Mouse (Mus musculus) forebrain, embryonic 10.5 days (tissue): ENCODE measurements at regions not wholly inside any gene's neighbourhood (a gene's known extent, or its start where the extent isn't known, plus 50 kb on each side); places are given as distances from the start of the nearest gene placed in this dataset.

Experiments used
- DNase-seq: peaks from one replicate; pipeline ENCODE4 v3.0.0-alpha.2; 2017; ENCODE audit warnings: low spot score; ENCODE audit errors: extremely low spot score
- H3K27ac ChIP-seq: fragments of 300-500 bp; sonication (generic); 2 replicates; pipeline ENCODE4 v1.5.1; 2016; ENCODE audit warnings: mild to moderate bottlenecking
- H3K27me3 ChIP-seq: fragments of 300-500 bp; sonication (generic); 2 replicates; pipeline ENCODE4 v1.6.1; 2016; ENCODE audit warnings: mild to moderate bottlenecking; ENCODE audit not compliant: poor library complexity, severe bottlenecking
- H3K36me3 ChIP-seq: fragments of 300-500 bp; sonication (generic); replicated peaks from 2 replicates; pipeline ENCODE4 v1.6.1; 2016; ENCODE audit warnings: mild to moderate bottlenecking, moderate library complexity
- H3K4me1 ChIP-seq: fragments of 300-500 bp; sonication (generic); 2 replicates; pipeline ENCODE4 v1.6.1; 2016
- H3K4me3 ChIP-seq: fragments of 300-500 bp; sonication (generic); 2 replicates; pipeline ENCODE4 v1.5.1; 2016; ENCODE audit warnings: mild to moderate bottlenecking, moderate library complexity
- H3K9me3 ChIP-seq: fragments of 300-500 bp; sonication (generic); 2 replicates; pipeline ENCODE4 v1.6.1; 2016; ENCODE audit warnings: mild to moderate bottlenecking, moderate library complexity
- WGBS: fragments of 180-500 bp; shearing (Covaris S2); methylation state at CpG from one replicate; pipeline ENCODE4 v1.1.7; 2016; 5-methylcytosine and 5-hydroxymethylcytosine counted together

- H3K27me3 ChIP-seq, result no peaks in the 10 kb centered on the region
- DNase-seq, result no peak
- H3K27ac ChIP-seq, result no peak overlapping the region
- no peaks in the 10 kb centered on the region for H3K4me1 ChIP-seq
- H3K4me3 ChIP-seq, result no peak overlapping the region
- WGBS, result 74% methylated on average over 1 of the region's 1 CpGs
- no peaks in the 10 kb centered on the region for H3K9me3 ChIP-seq
- H3K36me3 ChIP-seq, result no peaks in the 10 kb centered on the region
Observed at GRCm38 (mm10) chr2:114797291-114797650, 142.5 kb upstream of the Dph6 start.

GRCm38 (mm10) chr2:114803241-114803640 is 148.5 kb upstream of the Dph6 start:
- H3K27me3 ChIP-seq, result no peaks in the 10 kb centered on the region
- H3K4me3 ChIP-seq, result no peak overlapping the region
- H3K4me1 ChIP-seq, result no peaks in the 10 kb centered on the region
- WGBS, result 90% methylated on average over 3 of the region's 3 CpGs
- no peak overlapping the region for H3K27ac ChIP-seq
- H3K9me3 ChIP-seq, result no peaks in the 10 kb centered on the region
- no peaks in the 10 kb centered on the region for H3K36me3 ChIP-seq
- no peak for DNase-seq

- H3K4me1 ChIP-seq, result no peaks in the 10 kb centered on the region
- no peaks in the 10 kb centered on the region for H3K36me3 ChIP-seq
- 87% methylated on average over 3 of the region's 3 CpGs for WGBS
- no peak overlapping the region for H3K27ac ChIP-seq
- no peaks in the 10 kb centered on the region for H3K27me3 ChIP-seq
- DNase-seq, result no peak
- no peaks in the 10 kb centered on the region for H3K9me3 ChIP-seq
- H3K4me3 ChIP-seq, result no peak overlapping the region
Observed at GRCm38 (mm10) chr2:114803928-114804327, 149.2 kb upstream of the Dph6 start.

- Histone ChIP-seq H3K9me3 (no peaks in the 10 kb centered on the region), H3K4me3 (no peak overlapping the region), H3K4me1 (no peaks in the 10 kb centered on the region), H3K27ac (no peak overlapping the region), H3K27me3 (no peaks in the 10 kb centered on the region), H3K36me3 (no peaks in the 10 kb centered on the region)
- no peak for DNase-seq
- WGBS, result 87% methylated on average over 3 of the region's 3 CpGs
Observed at GRCm38 (mm10) chr2:114805436-114806047, 150.8 kb upstream of the Dph6 start.

GRCm38 (mm10) chr2:114808046-114808445 is 153.3 kb upstream of the Dph6 start:
- H3K4me3 ChIP-seq, result no peak overlapping the region
- H3K27me3 ChIP-seq, result no peaks in the 10 kb centered on the region
- 65% methylated on average over 5 of the region's 5 CpGs for WGBS
- no peaks in the 10 kb centered on the region for H3K36me3 ChIP-seq
- no peaks in the 10 kb centered on the region for H3K9me3 ChIP-seq
- H3K27ac ChIP-seq, result no peak overlapping the region
- H3K4me1 ChIP-seq, result peaks cover 8% of the 10 kb centered on the region
- no peak for DNase-seq

GRCm38 (mm10) chr2:114812141-114812902 is 157.6 kb upstream of the Dph6 start:
- no peak overlapping the region for H3K27ac ChIP-seq
- no peaks in the 10 kb centered on the region for H3K36me3 ChIP-seq
- peaks cover 21% of the 10 kb centered on the region for H3K27me3 ChIP-seq
- DNase-seq, result no peak
- no peak overlapping the region for H3K4me3 ChIP-seq
- no peaks in the 10 kb centered on the region for H3K9me3 ChIP-seq
- peaks cover 17% of the 10 kb centered on the region for H3K4me1 ChIP-seq
- 70% methylated on average over 11 of the region's 11 CpGs for WGBS

GRCm38 (mm10) chr2:114812903-114813290 is 158.1 kb upstream of the Dph6 start:
- DNase-seq, result no peak
- H3K27ac ChIP-seq, result no peak overlapping the region
- H3K4me1 ChIP-seq, result peaks cover 17% of the 10 kb centered on the region
- no peaks in the 10 kb centered on the region for H3K9me3 ChIP-seq
- H3K27me3 ChIP-seq, result peaks cover 21% of the 10 kb centered on the region
- no peaks in the 10 kb centered on the region for H3K36me3 ChIP-seq
- no peak overlapping the region for H3K4me3 ChIP-seq
- WGBS, result 21% methylated on average over 3 of the region's 3 CpGs

GRCm38 (mm10) chr2:114822657-114823056 is 167.9 kb upstream of the Dph6 start:
- no peaks in the 10 kb centered on the region for H3K4me1 ChIP-seq
- H3K4me3 ChIP-seq, result no peak overlapping the region
- WGBS, result 82% methylated on average over 3 of the region's 3 CpGs
- no peak overlapping the region for H3K27ac ChIP-seq
- H3K9me3 ChIP-seq, result no peaks in the 10 kb centered on the region
- no peaks in the 10 kb centered on the region for H3K36me3 ChIP-seq
- no peak for DNase-seq
- peaks cover 3% of the 10 kb centered on the region; the same call in 1 of the 2 replicates for H3K27me3 ChIP-seq

- H3K4me1 ChIP-seq, result no peaks in the 10 kb centered on the region
- no peak for DNase-seq
- no peaks in the 10 kb centered on the region for H3K9me3 ChIP-seq
- H3K4me3 ChIP-seq, result no peak overlapping the region
- no peak overlapping the region for H3K27ac ChIP-seq
- H3K27me3 ChIP-seq, result no peaks in the 10 kb centered on the region
- H3K36me3 ChIP-seq, result no peaks in the 10 kb centered on the region
- WGBS, result 71% methylated on average over 6 of the region's 6 CpGs
Observed at GRCm38 (mm10) chr2:114828192-114828591, 173.4 kb upstream of the Dph6 start.

- 67% methylated on average over 2 of the region's 2 CpGs for WGBS
- Histone ChIP-seq H3K4me3 (no peak overlapping the region), H3K27ac (no peak overlapping the region), H3K9me3 (no peaks in the 10 kb centered on the region), H3K4me1 (no peaks in the 10 kb centered on the region), H3K36me3 (no peaks in the 10 kb centered on the region), H3K27me3 (no peaks in the 10 kb centered on the region)
- no peak for DNase-seq
Observed at GRCm38 (mm10) chr2:114835694-114836093, 180.9 kb upstream of the Dph6 start.

- H3K36me3 ChIP-seq, result no peaks in the 10 kb centered on the region
- WGBS, result 70% methylated on average over 9 of the region's 9 CpGs
- no peak overlapping the region for H3K27ac ChIP-seq
- H3K27me3 ChIP-seq, result no peaks in the 10 kb centered on the region
- H3K4me3 ChIP-seq, result no peak overlapping the region
- no peaks in the 10 kb centered on the region for H3K4me1 ChIP-seq
- DNase-seq, result no peak
- no peaks in the 10 kb centered on the region for H3K9me3 ChIP-seq
Observed at GRCm38 (mm10) chr2:114843696-114844388, 189.1 kb upstream of the Dph6 start.

GRCm38 (mm10) chr2:114844389-114844771 is 189.6 kb upstream of the Dph6 start:
- Histone ChIP-seq H3K27ac (no peak overlapping the region), H3K9me3 (no peaks in the 10 kb centered on the region), H3K36me3 (no peaks in the 10 kb centered on the region), H3K4me1 (no peaks in the 10 kb centered on the region), H3K27me3 (no peaks in the 10 kb centered on the region), H3K4me3 (no peak overlapping the region)
- DNase-seq, result no peak
- WGBS, result 92% methylated on average over 3 of the region's 3 CpGs

GRCm38 (mm10) chr2:114848439-114848838 is 193.7 kb upstream of the Dph6 start:
- Histone ChIP-seq H3K27ac (no peak overlapping the region), H3K4me1 (peaks cover under 1% of the 10 kb centered on the region; the same call in 1 of the 2 replicates), H3K4me3 (no peak overlapping the region), H3K36me3 (no peaks in the 10 kb centered on the region), H3K9me3 (no peaks in the 10 kb centered on the region), H3K27me3 (no peaks in the 10 kb centered on the region)
- DNase-seq, result no peak
- 90% methylated on average over 5 of the region's 5 CpGs for WGBS
